Mouse (Mus musculus): ENCODE data around the gene Myadm. TPM values are rescaled to one million over a fixed set of nuclear protein-coding genes. Genes with fewer than 3 reads are reported as not detected.
"Not testable (repeated sequence)": the region's sequence is repeated elsewhere in the genome, so short reads cannot be mapped to it uniquely, and the experiment has no call there.

Gene Myadm
- total RNA-seq (2015; ENCODE audit: low replicate concordance) = 12.6 and 13.0 TPM in 2 replicates
- 5.3 and 6.4 TPM in 2 replicates for total RNA-seq (2017; ENCODE audit: low replicate concordance)

DNA sequence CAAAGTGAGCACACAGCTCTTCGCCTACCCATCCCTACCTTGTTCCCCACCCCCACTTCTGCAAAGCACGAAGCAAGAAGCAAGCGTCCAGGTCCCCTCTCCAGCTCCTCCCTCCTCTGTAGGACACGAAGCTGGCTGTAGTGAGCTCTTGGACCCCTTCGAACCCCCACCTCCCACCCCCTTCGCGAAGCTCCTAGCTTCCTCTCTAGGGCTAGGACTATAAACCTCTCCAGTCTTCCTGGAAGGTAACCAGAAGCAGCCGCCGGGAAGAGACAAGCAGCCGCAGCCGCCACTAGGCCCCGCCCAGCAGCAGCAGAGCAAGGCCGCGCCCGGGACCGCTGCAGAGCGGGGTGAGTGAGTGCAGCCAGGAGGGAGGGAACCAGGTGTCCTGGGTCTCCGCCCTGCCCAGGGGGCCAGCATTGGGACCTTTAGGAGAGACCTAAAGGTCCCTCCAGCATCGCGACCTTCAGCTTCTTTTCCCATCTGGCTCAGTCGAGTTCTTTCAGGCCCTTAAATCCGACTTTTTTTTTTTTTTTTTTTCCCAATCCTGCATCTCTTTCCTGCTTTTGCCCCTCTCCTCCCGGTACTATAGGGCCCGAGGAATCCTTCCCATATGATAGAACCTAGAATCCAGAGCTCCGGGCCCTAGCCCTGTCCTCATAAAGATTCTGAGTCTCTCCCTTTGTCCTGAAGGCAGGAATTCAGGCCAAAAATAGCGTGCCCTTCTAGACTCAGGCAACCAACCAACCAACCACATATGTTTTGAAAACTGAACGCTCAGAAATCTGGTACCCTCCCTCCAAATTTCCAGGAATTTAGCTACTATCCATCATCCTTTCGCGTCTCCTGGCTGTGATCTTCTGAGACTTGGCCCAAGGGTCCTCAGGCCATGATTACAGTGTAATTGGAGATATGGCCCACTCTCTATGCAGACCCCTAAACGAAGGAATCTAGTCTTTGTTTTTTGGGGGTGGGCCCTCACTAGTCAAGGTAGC, at the start of gene Myadm, which contains the start of gene Prkcg:
TSS of gene Myadm (plus strand) at position 105 of the 995 bp plus-strand sequence.
TSS of gene Prkcg (plus strand) at position 204 of the 995 bp plus-strand sequence.
- ATAC-seq (replicated peaks; ENCODE audit: low FRiP score, poor library complexity, severe bottlenecking) = no peak

DNA sequence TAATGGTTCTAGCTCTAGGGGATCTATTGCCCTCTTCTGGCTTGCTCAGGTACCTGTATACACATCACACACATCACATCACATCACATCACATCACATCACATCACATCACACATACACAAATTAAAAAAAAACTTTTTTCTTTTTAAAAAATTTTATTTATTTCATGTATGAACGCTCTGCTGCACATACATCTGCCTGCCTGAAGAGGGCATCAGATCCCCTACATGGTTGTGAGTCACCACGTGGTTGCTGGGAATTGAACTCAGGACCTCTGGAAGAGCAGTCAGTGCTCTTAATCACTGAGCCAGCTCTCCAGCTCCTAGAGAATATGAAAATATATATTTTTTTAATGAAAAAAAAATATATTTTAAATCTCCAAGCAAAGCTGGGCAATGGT, 49.7 kb upstream of the Myadm start:
- no peak for ATAC-seq (replicated peaks; ENCODE audit: low FRiP score, poor library complexity, severe bottlenecking)

DNA sequence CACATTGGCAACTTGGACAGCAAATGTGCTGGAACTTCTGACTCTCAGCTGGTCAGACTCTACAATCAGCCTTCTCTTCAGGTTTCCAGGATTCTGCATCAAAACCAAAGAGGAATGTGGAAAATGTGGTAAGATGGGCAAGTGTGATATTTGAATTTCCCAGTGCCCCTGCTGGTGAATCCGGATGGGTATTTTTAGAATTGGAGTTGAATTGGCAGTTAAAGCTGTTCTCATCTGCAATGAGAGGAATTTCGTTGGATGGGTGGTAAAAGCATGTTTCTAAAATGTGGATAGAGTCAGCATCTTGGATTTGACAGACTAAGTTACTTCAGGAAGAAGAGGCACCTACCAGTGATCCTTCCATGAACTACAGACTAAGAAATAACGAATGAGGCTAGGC, 28.2 kb upstream of the Myadm start:
- ATAC-seq (replicated peaks; ENCODE audit: low FRiP score, poor library complexity, severe bottlenecking) = no peak

GRCm38 (mm10) chr7:3261446-3261845, 27.4 kb upstream of the Myadm start:
- no peak for ATAC-seq (replicated peaks; ENCODE audit: low FRiP score, poor library complexity, severe bottlenecking)

GRCm38 (mm10) chr7:3262789-3263188, 26.1 kb upstream of the Myadm start:
- no peak for ATAC-seq (replicated peaks; ENCODE audit: low FRiP score, poor library complexity, severe bottlenecking)

- no peak for ATAC-seq (replicated peaks; ENCODE audit: low FRiP score, poor library complexity, severe bottlenecking)
Observed at GRCm38 (mm10) chr7:3264390-3265022, 24.4 kb upstream of the Myadm start.

GRCm38 (mm10) chr7:3265311-3265710, 23.6 kb upstream of the Myadm start:
- ATAC-seq (replicated peaks; ENCODE audit: low FRiP score, poor library complexity, severe bottlenecking) = no peak

DNA sequence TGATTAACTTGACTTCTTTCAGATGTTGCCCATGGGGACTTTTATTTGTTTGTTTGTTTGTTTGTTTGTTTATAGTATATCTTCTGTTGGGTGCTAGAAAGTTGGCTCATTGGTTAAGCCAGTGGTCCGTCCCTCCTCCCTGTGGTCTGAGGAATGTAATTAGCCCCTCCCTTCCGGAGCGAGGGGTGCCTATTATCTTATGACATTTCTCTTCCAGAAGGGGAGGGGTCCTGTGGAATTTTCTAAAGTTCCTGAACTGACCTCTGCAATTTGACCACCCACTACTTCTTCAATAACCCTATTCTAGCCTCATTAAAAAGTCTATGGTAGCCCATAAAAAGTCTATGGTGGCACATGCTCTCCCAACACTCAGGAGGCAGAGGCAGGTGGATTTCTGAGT, 21.6 kb upstream of the Myadm start:
- no peak for ATAC-seq (replicated peaks; ENCODE audit: low FRiP score, poor library complexity, severe bottlenecking)

DNA sequence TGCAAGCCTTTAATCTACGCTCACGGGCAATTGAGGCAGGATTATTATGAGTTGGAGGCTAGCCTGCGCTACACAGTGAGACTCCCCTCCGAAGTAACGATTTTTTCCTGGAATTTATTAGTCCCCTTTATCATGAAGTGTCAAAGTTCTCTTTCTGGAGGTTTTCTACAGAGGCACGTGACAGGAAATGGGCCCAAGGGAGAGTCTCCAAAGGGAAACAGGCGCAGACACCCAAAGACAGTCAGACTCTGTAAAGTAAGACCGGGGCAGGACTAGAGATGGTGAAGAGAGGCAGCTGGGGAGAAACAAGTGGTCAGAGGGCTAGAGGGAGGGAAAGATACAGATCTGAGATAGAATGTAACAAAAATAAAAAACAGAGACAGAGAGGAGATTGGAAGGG, 21.0 kb upstream of the Myadm start:
- ATAC-seq (replicated peaks; ENCODE audit: low FRiP score, poor library complexity, severe bottlenecking) = no peak

DNA sequence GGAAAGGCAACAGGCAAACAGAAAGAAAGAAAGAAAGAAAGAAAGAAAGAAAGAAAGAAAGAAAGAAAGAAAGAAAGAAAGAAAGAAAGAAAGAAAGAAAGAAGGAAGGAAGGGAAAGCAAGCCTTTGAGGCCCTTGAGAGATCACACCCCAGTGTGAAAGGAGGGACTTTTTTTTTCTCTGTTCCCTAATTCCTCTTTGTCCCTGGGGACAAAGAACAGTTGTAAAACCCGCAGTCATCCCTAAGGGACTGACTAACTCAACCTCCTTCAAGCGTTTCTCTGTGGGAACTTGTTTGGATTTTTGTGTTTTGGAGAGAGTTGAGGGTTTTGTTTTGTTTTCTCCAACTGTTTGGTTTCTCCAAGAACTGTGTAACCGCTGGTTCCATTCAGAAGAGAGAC, 20.6 kb upstream of the Myadm start:
- ATAC-seq (replicated peaks; ENCODE audit: low FRiP score, poor library complexity, severe bottlenecking) = no peak

- no peak for ATAC-seq (replicated peaks; ENCODE audit: low FRiP score, poor library complexity, severe bottlenecking)
Observed at GRCm38 (mm10) chr7:3272206-3272605, 16.7 kb upstream of the Myadm start.

DNA sequence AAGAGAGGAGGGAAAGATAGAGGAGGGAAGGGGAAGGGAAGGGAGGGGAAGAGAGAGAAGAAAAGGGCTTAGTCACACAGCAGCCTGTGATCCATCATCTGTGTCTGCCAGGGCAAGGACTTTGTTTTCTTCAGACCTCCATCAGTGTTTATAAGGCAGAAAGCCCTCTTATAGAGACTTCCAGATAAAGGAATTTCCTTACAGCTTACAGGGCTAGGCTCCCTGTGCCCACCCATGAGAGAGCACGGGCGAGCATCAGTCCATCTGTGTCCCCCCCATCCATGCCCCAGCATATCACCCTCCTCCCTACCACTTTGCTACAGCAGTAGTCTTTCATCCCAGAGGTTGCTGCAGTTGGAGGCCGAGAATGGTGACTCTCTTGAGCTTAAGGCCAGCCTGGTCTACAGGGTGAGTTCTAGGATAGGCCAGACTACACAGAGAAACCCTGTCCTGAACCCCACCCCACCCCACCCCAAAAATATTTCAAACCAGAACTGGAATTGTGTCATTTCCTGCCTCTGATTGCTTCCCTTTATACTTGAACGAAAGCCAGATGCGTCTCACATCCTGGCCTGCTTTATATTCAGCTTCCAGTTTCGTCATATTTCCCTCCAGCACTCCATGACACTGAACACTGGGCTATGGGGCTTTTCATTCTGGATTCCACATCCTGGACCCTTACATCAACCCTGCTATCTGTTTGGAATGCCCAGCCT, 13.3 kb upstream of the Myadm start:
- no peak for ATAC-seq (replicated peaks; ENCODE audit: low FRiP score, poor library complexity, severe bottlenecking)

GRCm38 (mm10) chr7:3276781-3277180, 12.1 kb upstream of the Myadm start:
- ATAC-seq (replicated peaks; ENCODE audit: low FRiP score, poor library complexity, severe bottlenecking) = not testable (repeated sequence)

DNA sequence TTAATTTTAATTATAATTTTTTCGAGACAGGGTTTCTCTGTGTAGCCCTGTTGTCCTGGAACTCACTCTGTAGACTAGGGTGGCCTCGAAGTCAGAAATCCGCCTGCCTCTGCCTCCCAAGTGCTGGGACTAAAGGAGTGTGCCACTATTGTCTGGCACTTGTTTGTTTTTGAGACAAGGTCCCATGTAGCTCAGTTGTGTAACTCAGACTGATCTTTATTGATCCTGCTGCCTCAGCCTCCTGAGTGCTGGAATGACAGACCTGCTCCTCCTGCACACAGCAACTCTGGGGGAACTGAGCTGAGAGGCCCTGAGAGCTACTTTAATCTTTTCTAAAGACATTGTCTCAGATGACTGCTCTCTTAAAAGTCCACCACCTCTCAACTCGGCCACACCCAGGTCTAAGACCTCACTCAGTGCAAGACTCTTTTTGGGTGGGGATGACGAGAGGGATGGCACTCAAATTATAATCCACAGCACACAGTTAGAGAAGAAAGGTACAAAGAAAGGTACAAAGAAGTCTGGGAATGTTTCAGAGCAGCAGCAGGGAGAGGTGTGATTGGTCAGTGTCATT, 8.7 kb upstream of the Myadm start:
- no peak for ATAC-seq (replicated peaks; ENCODE audit: low FRiP score, poor library complexity, severe bottlenecking)

DNA sequence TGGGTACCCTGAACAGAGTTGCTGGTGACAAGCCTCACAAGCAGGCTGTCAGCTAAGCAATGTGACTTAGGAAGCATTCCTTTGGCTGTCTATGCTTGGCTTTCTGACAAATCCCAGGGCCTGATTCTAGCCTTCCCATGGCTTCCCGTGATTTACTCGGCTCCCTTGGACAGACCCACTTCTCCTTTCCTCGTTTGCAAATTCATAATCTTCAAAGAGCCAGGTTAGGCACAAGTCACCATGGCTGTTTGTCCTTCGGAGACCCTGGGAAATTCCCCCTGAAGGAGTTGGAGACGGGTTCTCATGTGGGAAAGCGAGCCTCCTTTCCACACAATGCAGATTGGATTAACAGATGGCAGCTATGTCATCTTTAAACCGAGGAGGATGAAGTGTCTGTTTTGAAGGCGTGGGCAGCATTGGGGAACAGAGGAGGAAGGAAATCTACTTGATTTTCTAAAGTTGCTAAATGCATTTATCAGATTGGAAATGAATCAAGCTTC, 8.2 kb upstream of the Myadm start:
- no peak for ATAC-seq (replicated peaks; ENCODE audit: low FRiP score, poor library complexity, severe bottlenecking)

DNA sequence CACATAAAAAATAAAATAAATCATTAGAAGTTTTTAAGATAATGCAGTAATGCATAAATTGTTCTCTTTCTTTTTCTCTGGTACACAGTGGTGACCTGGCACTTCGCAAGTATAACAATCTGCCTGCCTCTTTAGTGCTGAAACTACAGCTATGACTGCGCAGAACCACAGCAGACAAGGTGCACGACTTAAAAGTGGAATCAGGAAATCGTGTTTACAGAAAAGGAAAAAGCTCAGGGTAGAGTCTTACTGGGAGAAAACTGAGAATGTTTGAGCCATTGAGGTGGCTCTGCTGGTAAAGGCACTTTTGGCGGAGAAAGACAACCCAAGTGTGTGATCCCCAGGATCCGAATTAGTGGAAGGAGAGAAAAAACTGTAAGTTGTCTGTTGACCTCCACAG, 7.1 kb upstream of the Myadm start:
- ATAC-seq (replicated peaks; ENCODE audit: low FRiP score, poor library complexity, severe bottlenecking) = no peak

- no peak for ATAC-seq (replicated peaks; ENCODE audit: low FRiP score, poor library complexity, severe bottlenecking)
Observed at GRCm38 (mm10) chr7:3283081-3283875, 5.6 kb upstream of the Myadm start.

- no peak for ATAC-seq (replicated peaks; ENCODE audit: low FRiP score, poor library complexity, severe bottlenecking)
Observed at GRCm38 (mm10) chr7:3284604-3285003, 4.3 kb upstream of the Myadm start.

DNA sequence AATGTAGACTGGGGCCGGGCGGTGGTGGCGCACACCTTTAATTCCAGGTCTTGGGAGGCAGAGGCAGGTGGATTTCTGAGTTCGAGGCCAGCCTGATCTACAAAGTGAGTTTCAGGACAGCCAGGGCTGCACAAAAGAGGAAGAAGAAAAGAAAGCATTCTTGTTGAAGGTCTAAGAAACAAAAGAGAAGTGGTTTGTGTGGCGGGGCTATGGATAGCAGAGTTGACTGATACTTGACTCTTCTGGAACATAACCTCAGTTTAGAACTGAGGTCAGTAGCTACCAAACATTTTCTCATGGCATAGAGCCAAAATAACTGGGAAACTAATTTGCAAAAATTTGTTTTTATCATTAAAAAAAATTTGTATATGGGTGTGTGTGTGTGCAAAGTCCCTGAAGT, 2.8 kb upstream of the Myadm start:
- no peak for ATAC-seq (replicated peaks; ENCODE audit: low FRiP score, poor library complexity, severe bottlenecking)

All from erythroid progenitor cell, adult 5-6 weeks (primary cell).